Mouse (Mus musculus) heart, embryonic 14.5 days (tissue): ENCODE results near the gene Tchhl1. TPM values are rescaled to one million over a fixed set of nuclear protein-coding genes. Genes with fewer than 3 reads are reported as not detected.

ENCODE experiments used
- ATAC-seq: fragments of 200-750 bp; cut with Nextera tagmentation; 2 replicates; pipeline ENCODE4 v1.8.0; 2017; ENCODE audit warnings: low read depth, moderate TSS enrichment; ENCODE audit not compliant: insufficient number of reproducible peaks, insufficient read depth, low FRiP score
- H3K27ac ChIP-seq, 2 experiments: fragments of 200-500 bp in 1 of 2; fragments of 300-500 bp in 1 of 2; sonication (generic) in 1 of 2; replicated peaks in 1 of 2; 2 replicates each; pipeline ENCODE4 v1.5.1; 2012 to 2014; ENCODE audit warnings: low read depth in 2 of 2, low read length in 2 of 2, control low read depth in 1 of 2, mild to moderate bottlenecking in 1 of 2, mixed read lengths in 1 of 2; ENCODE audit not compliant: control insufficient read depth in 1 of 2, insufficient read depth in 1 of 2
- H3K27me3 ChIP-seq: fragments of 300-500 bp; sonication (generic); 2 replicates; pipeline ENCODE4 v1.6.1; 2014; ENCODE audit warnings: mild to moderate bottlenecking, low read length, control low read depth; ENCODE audit not compliant: control insufficient read depth, insufficient read depth
- H3K36me3 ChIP-seq: fragments of 300-500 bp; sonication (generic); 2 replicates; pipeline ENCODE4 v1.6.1; 2014; ENCODE audit warnings: mild to moderate bottlenecking, control low read depth, low read length, mixed read lengths; ENCODE audit not compliant: control insufficient read depth, insufficient read depth
- H3K4me1 ChIP-seq, 2 experiments: fragments of 200-500 bp in 1 of 2; fragments of 300-500 bp in 1 of 2; sonication (generic) in 1 of 2; 2 replicates each; pipeline ENCODE4 v1.6.1; 2012 to 2014; ENCODE audit warnings: low read length in 2 of 2, control low read depth in 1 of 2, mixed read lengths in 1 of 2; ENCODE audit not compliant: control insufficient read depth in 2 of 2, insufficient read depth in 2 of 2
- H3K4me2 ChIP-seq: fragments of 300-500 bp; sonication (generic); 2 replicates; pipeline ENCODE4 v1.6.1; 2014; ENCODE audit warnings: mild to moderate bottlenecking, low read length
- H3K4me3 ChIP-seq, 2 experiments: fragments of 200-500 bp in 1 of 2; fragments of 300-500 bp in 1 of 2; sonication (generic) in 1 of 2; 2 replicates each; pipeline ENCODE4 v1.5.1; 2012 to 2014; ENCODE audit warnings: low read length in 2 of 2, mild to moderate bottlenecking in 2 of 2, control low read depth in 1 of 2, low read depth in 1 of 2, moderate library complexity in 1 of 2; ENCODE audit not compliant: control insufficient read depth in 1 of 2, insufficient read depth in 1 of 2
- H3K9ac ChIP-seq: fragments of 300-500 bp; sonication (generic); 2 replicates; pipeline ENCODE4 v1.6.1; 2014; ENCODE audit warnings: mild to moderate bottlenecking, low read length
- H3K9me3 ChIP-seq: fragments of 300-500 bp; sonication (generic); 2 replicates; pipeline ENCODE4 v1.6.1; 2016; ENCODE audit warnings: low read length, control low read depth; ENCODE audit not compliant: control insufficient read depth
- WGBS: fragments of 180-500 bp; shearing (Covaris S2); extraction: QIAGEN DNeasy Blood & Tissue Kit; methylation state at CpG from one replicate; pipeline ENCODE4 v1.1.7; 2014; 5-methylcytosine and 5-hydroxymethylcytosine counted together
- polyA plus RNA-seq: library from polyadenylated mRNA; unstranded; fragments of >200 nt; fragmentation: Nextera tagmentation; extraction: Ambion mirVana; gene quantifications from 2 replicates; pipeline ENCODE4 v1.2.1, GENCODE M21; 2014

Gene Tchhl1
- polyA plus RNA-seq, result not detected in 2 replicates

GRCm38 (mm10) chr3:93468561-93468960, at the start of gene Tchhl1:
TSS of gene Tchhl1 (plus strand) at chr3:93468754.
- H3K9me3 ChIP-seq, result no peaks in the 10 kb centered on the region
- no peaks in the 10 kb centered on the region for H3K27me3 ChIP-seq
- H3K27ac ChIP-seq, result no peak within 1 kb of the TSS
- no peak within 1 kb of the TSS for H3K4me2 ChIP-seq
- H3K9ac ChIP-seq, result no peak within 1 kb of the TSS
- H3K4me3 ChIP-seq, result no peak within 1 kb of the TSS
- 66% methylated on average over 5 of the region's 5 CpGs for WGBS
- H3K36me3 ChIP-seq, result no peaks in the 10 kb centered on the region
- no peak for ATAC-seq
- no peaks in the 10 kb centered on the region for H3K4me1 ChIP-seq

- H3K4me1 ChIP-seq, result no peaks in the 10 kb centered on the region
- no peak overlapping the region for H3K9ac ChIP-seq
- no peaks in the 10 kb centered on the region for H3K36me3 ChIP-seq
- WGBS, result 63% methylated on average over 3 of the region's 3 CpGs
- no peaks in the 10 kb centered on the region for H3K27me3 ChIP-seq
- H3K4me2 ChIP-seq, result no peak overlapping the region
- no peak overlapping the region for H3K4me3 ChIP-seq
- no peaks in the 10 kb centered on the region for H3K9me3 ChIP-seq
- H3K27ac ChIP-seq, result no peak overlapping the region
- ATAC-seq, result no peak
These were observed 36.9 kb upstream of the Tchhl1 start for GRCm38 (mm10) chr3:93431673-93432072.

GRCm38 (mm10) chr3:93442030-93442429, 26.5 kb upstream of the Tchhl1 start, which contains the start of gene Tchh:
TSS of gene Tchh (plus strand) at chr3:93442330.
- H3K27me3 ChIP-seq, result peaks cover 37% of the 10 kb centered on the region
- H3K4me2 ChIP-seq, result peak within 1 kb of the TSS; percentile 76
- WGBS, result 88% methylated on average over 1 of the region's 1 CpGs
- no peaks in the 10 kb centered on the region for H3K36me3 ChIP-seq
- no peak within 1 kb of the TSS for H3K27ac ChIP-seq
- H3K4me1 ChIP-seq, result peaks cover 2 to 12% of the 10 kb centered on the region in 2 experiments; a peak in 2 of 4 replicates
- no peak for ATAC-seq
- H3K9me3 ChIP-seq, result no peaks in the 10 kb centered on the region
- H3K9ac ChIP-seq, result no peak within 1 kb of the TSS
- peak within 1 kb of the TSS in 1 of 2 experiments; percentile 55; a peak in 2 of 4 replicates for H3K4me3 ChIP-seq

GRCm38 (mm10) chr3:93443501-93444101, 25.0 kb upstream of the Tchhl1 start:
- ATAC-seq, result no peak
- Histone ChIP-seq H3K4me3 (peak overlapping the region; percentile 49 to 55), H3K4me2 (peak overlapping the region; percentile 76), H3K36me3 (no peaks in the 10 kb centered on the region), H3K9me3 (no peaks in the 10 kb centered on the region), H3K27ac (no peak overlapping the region), H3K27me3 (peaks cover 47% of the 10 kb centered on the region), H3K9ac (peak overlapping the region; percentile 45), H3K4me1 (peaks cover 6 to 12% of the 10 kb centered on the region in 2 experiments; a peak in 2 of 4 replicates)
- WGBS, result under 1% methylated on average over 38 of the region's 38 CpGs

GRCm38 (mm10) chr3:93444343-93445164, 24.0 kb upstream of the Tchhl1 start:
- peak overlapping the region; percentile 49 to 55 for H3K4me3 ChIP-seq
- no peaks in the 10 kb centered on the region for H3K36me3 ChIP-seq
- H3K4me2 ChIP-seq, result peak overlapping the region; percentile 76
- peaks cover 6 to 12% of the 10 kb centered on the region in 2 experiments; a peak in 2 of 4 replicates for H3K4me1 ChIP-seq
- WGBS, result under 1% methylated on average over 56 of the region's 56 CpGs
- H3K27me3 ChIP-seq, result peaks cover 49% of the 10 kb centered on the region
- H3K9me3 ChIP-seq, result no peaks in the 10 kb centered on the region
- peak overlapping the region; percentile 31 for H3K9ac ChIP-seq
- ATAC-seq, result peak; percentile 57
- no peak overlapping the region for H3K27ac ChIP-seq

GRCm38 (mm10) chr3:93445165-93445705, 23.3 kb upstream of the Tchhl1 start:
- Histone ChIP-seq H3K27me3 (peaks cover 52% of the 10 kb centered on the region), H3K4me2 (peak overlapping the region; percentile 76), H3K4me1 (peaks cover 6 to 12% of the 10 kb centered on the region in 2 experiments; a peak in 2 of 4 replicates), H3K9ac (peak overlapping the region; percentile 31; the same call in 1 of the 2 replicates), H3K4me3 (peak overlapping the region; percentile 49 to 55), H3K9me3 (no peaks in the 10 kb centered on the region), H3K36me3 (no peaks in the 10 kb centered on the region), H3K27ac (no peak overlapping the region)
- no peak for ATAC-seq
- under 1% methylated on average over 36 of the region's 36 CpGs for WGBS

GRCm38 (mm10) chr3:93446128-93446755, 22.3 kb upstream of the Tchhl1 start:
- no peaks in the 10 kb centered on the region for H3K36me3 ChIP-seq
- H3K4me3 ChIP-seq, result peak overlapping the region; percentile 49 to 55
- ATAC-seq, result no peak
- no peaks in the 10 kb centered on the region for H3K9me3 ChIP-seq
- peaks cover 45% of the 10 kb centered on the region for H3K27me3 ChIP-seq
- under 1% methylated on average over 54 of the region's 54 CpGs for WGBS
- peak overlapping the region; percentile 62 for H3K9ac ChIP-seq
- H3K4me2 ChIP-seq, result peak overlapping the region; percentile 76
- peaks cover 6 to 12% of the 10 kb centered on the region in 2 experiments; a peak in 2 of 4 replicates for H3K4me1 ChIP-seq
- H3K27ac ChIP-seq, result no peak overlapping the region
